Mouse (Mus musculus) kidney, adult 2 months (tissue): ENCODE measurements at regions not wholly inside any gene's neighbourhood (a gene's known extent, or its start where the extent isn't known, plus 50 kb on each side); places are given as distances from the start of the nearest gene placed in this dataset.

Source experiments
- CTCF ChIP-seq: fragments of 200-500 bp; conservative IDR thresholded peaks from 2 replicates; pipeline ENCODE4 v1.5.1; 2011; ENCODE audit warnings: low read depth, mild to moderate bottlenecking, control low read depth, low read length, moderate library complexity, mixed read lengths; ENCODE audit not compliant: insufficient read depth, insufficient read length
- POLR2A ChIP-seq: fragments of 200-500 bp; IDR thresholded peaks from one replicate; pipeline ENCODE4 v1.6.1; 2011; ENCODE audit warnings: low read depth, low read length, control low read depth

DNA sequence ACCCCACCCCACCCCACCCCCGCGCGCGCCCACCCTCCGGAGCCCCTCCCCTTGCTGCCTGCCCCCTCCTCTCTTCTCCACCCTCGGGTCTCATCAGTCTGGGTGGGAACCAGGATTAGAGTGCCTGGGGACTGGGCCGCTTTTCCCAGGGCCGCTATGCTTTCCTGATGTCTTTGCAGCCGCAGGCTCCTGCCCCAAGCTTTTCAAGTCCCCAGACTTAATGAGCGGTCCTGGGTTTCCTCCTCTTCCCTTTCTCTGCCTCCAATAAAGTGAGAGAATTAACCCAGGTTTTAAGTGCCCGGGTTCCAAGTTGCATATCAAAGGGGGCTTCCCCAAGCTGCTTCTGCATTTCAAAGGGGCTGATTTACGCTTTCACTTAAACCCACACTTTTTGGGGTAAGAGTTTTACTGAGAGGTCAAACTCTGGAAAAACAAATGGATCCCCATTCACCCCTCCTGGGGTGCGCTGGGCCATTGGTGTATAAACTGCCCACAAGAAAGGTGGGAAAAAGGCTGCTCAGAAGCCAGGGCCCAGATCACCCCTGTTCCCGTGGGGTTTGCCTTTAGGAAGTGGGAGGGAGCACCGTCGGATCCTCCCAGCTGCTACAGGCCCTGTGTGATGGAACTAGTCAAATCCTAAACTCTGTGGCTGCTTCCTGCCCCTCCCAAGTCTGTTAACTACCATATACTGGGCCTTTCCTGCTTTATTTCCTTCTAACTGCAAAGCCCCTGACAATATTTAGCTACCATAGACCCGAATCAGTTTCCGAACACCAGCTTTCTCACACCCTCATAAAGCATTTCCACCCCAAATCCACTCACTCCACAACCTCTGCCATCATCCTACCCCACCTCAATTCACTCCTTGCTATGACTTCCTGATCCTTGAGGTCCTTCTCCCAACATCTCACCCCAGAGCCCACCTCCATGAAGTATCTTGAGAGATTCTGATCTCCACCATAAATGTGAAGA lies 89.4 kb downstream of the Zfp36l1 start:
- TF ChIP-seq POLR2A (no peak), CTCF (no peak)
